In genomic region chr7:136196424-136197160, GRCm38 (mm10) we compare ENCODE assay signal across 29 mouse cellular contexts.
DNase-seq lines count a peak whose midpoint lies in the region; ATAC-seq and TF ChIP-seq lines count a peak whose summit lies in the region.
"Had no signal": no experiment of that assay in that cellular context is flagged by ENCODE, and none has a peak within 500 bp of the region (broad histone marks: within the 10 kb centered on the region; RNA-seq: fewer than 3 reads in every experiment).

No protein-coding gene starts in this region.

- H3K4me1 ChIP-seq in hindbrain, embryonic 12.5 days = peaks cover 18% of the 10 kb centered on the region
- H3K4me1 ChIP-seq in hindbrain, embryonic 11.5 days (replicated peaks; ENCODE audit: control insufficient read depth, insufficient read depth, low read length) = no peaks in the 10 kb centered on the region
- H3K4me1 ChIP-seq in forebrain, embryonic 14.5 days (ENCODE audit: control insufficient read depth, insufficient read depth, low read length) = peaks cover 17% of the 10 kb centered on the region
- H3K4me1 ChIP-seq in hindbrain, embryonic 14.5 days (replicated peaks; ENCODE audit: control insufficient read depth, insufficient read depth, low read length) = peaks cover 23% of the 10 kb centered on the region
- peaks cover 16% of the 10 kb centered on the region for H3K4me1 ChIP-seq in midbrain, embryonic 16.5 days (ENCODE audit: control insufficient read depth, insufficient read depth, low read length)
- no peaks in the 10 kb centered on the region for H3K4me1 ChIP-seq in intestine, embryonic 16.5 days (ENCODE audit: control insufficient read depth, insufficient read depth, low read length)
- no peaks in the 10 kb centered on the region for H3K4me1 ChIP-seq in cerebellum, adult 2 months (ENCODE audit: control insufficient read depth, insufficient read depth, low read length)
- H3K4me1 ChIP-seq: embryonic facial prominence, embryonic 12.5 days; heart, embryonic 13.5 days; limb, embryonic 15.5 days; lung, embryonic 15.5 days; megakaryocyte, embryonic 14.5 days; stomach, embryonic 15.5 days had no signal

- H3K4me2 ChIP-seq in hindbrain, embryonic 12.5 days (replicated peaks) = no peak overlapping the region; the same call in 1 of the 2 replicates
- no peak overlapping the region for H3K4me2 ChIP-seq in hindbrain, embryonic 11.5 days (replicated peaks; ENCODE audit: low read depth, low read length)
- peak overlapping the region; percentile 20 for H3K4me2 ChIP-seq in forebrain, embryonic 14.5 days (ENCODE audit: low read length)
- H3K4me2 ChIP-seq in hindbrain, embryonic 14.5 days (replicated peaks) = peak overlapping the region; percentile 17
- peak overlapping the region; percentile 41 for H3K4me2 ChIP-seq in midbrain, embryonic 16.5 days (ENCODE audit: low read length)
- no peak overlapping the region for H3K4me2 ChIP-seq in intestine, embryonic 16.5 days (ENCODE audit: low read depth, low read length)
- H3K4me2 ChIP-seq: embryonic facial prominence, embryonic 12.5 days; heart, embryonic 13.5 days; limb, embryonic 15.5 days; lung, embryonic 15.5 days; stomach, embryonic 15.5 days had no signal

- no peaks in the 10 kb centered on the region for H3K36me3 ChIP-seq in hindbrain, embryonic 12.5 days
- no peaks in the 10 kb centered on the region for H3K36me3 ChIP-seq in hindbrain, embryonic 11.5 days (ENCODE audit: control insufficient read depth, insufficient read depth, low read length)
- no peaks in the 10 kb centered on the region for H3K36me3 ChIP-seq in forebrain, embryonic 14.5 days (ENCODE audit: control insufficient read depth, insufficient read depth, low read length)
- no peaks in the 10 kb centered on the region for H3K36me3 ChIP-seq in hindbrain, embryonic 14.5 days (replicated peaks; ENCODE audit: control insufficient read depth, insufficient read depth)
- H3K36me3 ChIP-seq in midbrain, embryonic 16.5 days (ENCODE audit: control insufficient read depth, insufficient read depth, low read length) = no peaks in the 10 kb centered on the region
- H3K36me3 ChIP-seq in intestine, embryonic 16.5 days (ENCODE audit: control insufficient read depth, insufficient read depth, low read length) = no peaks in the 10 kb centered on the region
- H3K36me3 ChIP-seq: embryonic facial prominence, embryonic 12.5 days; G1E; heart, embryonic 13.5 days; limb, embryonic 15.5 days; lung, embryonic 15.5 days; stomach, embryonic 15.5 days had no signal

- peak; percentile 43; the same call in 1 of the 2 replicates for ATAC-seq in hindbrain, embryonic 12.5 days (ENCODE audit: low FRiP score)
- ATAC-seq in hindbrain, embryonic 11.5 days (ENCODE audit: low FRiP score) = no peak
- peak; percentile 44 for ATAC-seq in forebrain, embryonic 14.5 days
- no peak for ATAC-seq in hindbrain, embryonic 14.5 days (ENCODE audit: low FRiP score)
- ATAC-seq in midbrain, embryonic 16.5 days = no peak
- ATAC-seq in intestine, embryonic 16.5 days = no peak
- ATAC-seq: inflammation-experienced regulatory T-cells, adult 6 months; Patski had no signal

- no peak for TF ChIP-seq POLR2A in cerebellum, adult 2 months (IDR thresholded peaks at IDR 0.05; ENCODE audit: borderline replicate concordance, insufficient read depth, low read length)

- no peak overlapping the region for H3K4me3 ChIP-seq in hindbrain, embryonic 12.5 days
- H3K4me3 ChIP-seq in hindbrain, embryonic 11.5 days (ENCODE audit: low read depth, low read length) = no peak overlapping the region
- no peak overlapping the region for H3K4me3 ChIP-seq in forebrain, embryonic 14.5 days (ENCODE audit: low read depth, low read length)
- no peak overlapping the region for H3K4me3 ChIP-seq in hindbrain, embryonic 14.5 days (replicated peaks; ENCODE audit: low read length)
- no peak overlapping the region for H3K4me3 ChIP-seq in midbrain, embryonic 16.5 days (ENCODE audit: low read depth, low read length)
- no peak overlapping the region for H3K4me3 ChIP-seq in intestine, embryonic 16.5 days (ENCODE audit: low read length)
- H3K4me3 ChIP-seq in cerebellum, adult 2 months (replicated peaks; ENCODE audit: insufficient read depth, low read depth, low read length) = no peak overlapping the region
- H3K4me3 ChIP-seq: embryonic facial prominence, embryonic 12.5 days; heart, embryonic 13.5 days; limb, embryonic 15.5 days; lung, embryonic 15.5 days; megakaryocyte, embryonic 14.5 days; stomach, embryonic 15.5 days had no signal

- no peak for DNase-seq in hindbrain, embryonic 11.5 days (ENCODE audit: low spot score)
- DNase-seq in forebrain, embryonic 14.5 days (ENCODE audit: low spot score) = peak; percentile 75
- DNase-seq in hindbrain, embryonic 14.5 days (ENCODE audit: low spot score) = no peak
- no peak for DNase-seq in lung, adult 18-20 months
- DNase-seq in cerebellum, adult 2 months = no peak
- DNase-seq: adrenal gland, postnatal 36 days; cerebellum, adult 11 months; cerebellum, postnatal 14 days; gastrocnemius, postnatal 10 days; heart, adult 18-20 months; heart, postnatal 14 days; kidney, adult 8-10 months; kidney, postnatal 10 days; left cerebral cortex, postnatal 4 days; lung, postnatal 36 days; thymus, postnatal 36 days had no signal

- no peaks in the 10 kb centered on the region for H3K27me3 ChIP-seq in hindbrain, embryonic 12.5 days
- H3K27me3 ChIP-seq in hindbrain, embryonic 11.5 days (ENCODE audit: control insufficient read depth, insufficient read depth, low read length) = no peaks in the 10 kb centered on the region
- H3K27me3 ChIP-seq in forebrain, embryonic 14.5 days (replicated peaks; ENCODE audit: control insufficient read depth, insufficient read depth, low read length) = 0 out of 2 replicates have a peak, but pooled peaks cover 4% of the 10 kb centered on the region
- H3K27me3 ChIP-seq in hindbrain, embryonic 14.5 days (ENCODE audit: control insufficient read depth, insufficient read depth, low read length) = no peaks in the 10 kb centered on the region
- H3K27me3 ChIP-seq in midbrain, embryonic 16.5 days (ENCODE audit: control insufficient read depth, insufficient read depth, low read depth, low read length) = no peaks in the 10 kb centered on the region
- H3K27me3 ChIP-seq in intestine, embryonic 16.5 days (replicated peaks; ENCODE audit: control insufficient read depth, insufficient read depth, low read length) = no peaks in the 10 kb centered on the region
- no peaks in the 10 kb centered on the region for H3K27me3 ChIP-seq in cerebellum, adult 2 months (ENCODE audit: control insufficient read depth, insufficient read depth, low read length)
- H3K27me3 ChIP-seq: embryonic facial prominence, embryonic 12.5 days; heart, embryonic 13.5 days; lung, embryonic 15.5 days; megakaryocyte, embryonic 14.5 days; stomach, embryonic 15.5 days had no signal

- no peak for TF ChIP-seq CTCF in cerebellum, adult 2 months (IDR thresholded peaks at IDR 0.05; ENCODE audit: borderline replicate concordance, insufficient read depth, low read depth, low read length)

- H3K9me3 ChIP-seq in hindbrain, embryonic 12.5 days (replicated peaks) = no peaks in the 10 kb centered on the region
- no peaks in the 10 kb centered on the region for H3K9me3 ChIP-seq in hindbrain, embryonic 11.5 days (ENCODE audit: control insufficient read depth, low read length)
- H3K9me3 ChIP-seq in forebrain, embryonic 14.5 days (replicated peaks; ENCODE audit: control insufficient read depth, low read length) = no peaks in the 10 kb centered on the region
- no peaks in the 10 kb centered on the region for H3K9me3 ChIP-seq in hindbrain, embryonic 14.5 days (ENCODE audit: control insufficient read depth, low read length)
- H3K9me3 ChIP-seq in midbrain, embryonic 16.5 days (replicated peaks; ENCODE audit: control insufficient read depth, low read length, poor library complexity, severe bottlenecking) = no peaks in the 10 kb centered on the region
- no peaks in the 10 kb centered on the region for H3K9me3 ChIP-seq in intestine, embryonic 16.5 days (ENCODE audit: control insufficient read depth, low read length)
- H3K9me3 ChIP-seq: embryonic facial prominence, embryonic 12.5 days; heart, embryonic 13.5 days; limb, embryonic 15.5 days; lung, embryonic 15.5 days; megakaryocyte, embryonic 14.5 days; stomach, embryonic 15.5 days had no signal

- 49% methylated on average over 17 of the region's 17 CpGs for WGBS in hindbrain, embryonic 12.5 days
- WGBS in hindbrain, embryonic 11.5 days = 66% methylated on average over 17 of the region's 17 CpGs
- WGBS in forebrain, embryonic 14.5 days = 16% methylated on average over 17 of the region's 17 CpGs
- WGBS in hindbrain, embryonic 14.5 days = 30% methylated on average over 17 of the region's 17 CpGs
- WGBS in midbrain, embryonic 16.5 days = 32% methylated on average over 17 of the region's 17 CpGs
- 86% methylated on average over 17 of the region's 17 CpGs for whole genome bisulfite sequencing in intestine, embryonic 16.5 days
- WGBS in cerebellum, adult 2 months = 51% methylated on average over 17 of the region's 17 CpGs

- no peak overlapping the region for H3K27ac ChIP-seq in hindbrain, embryonic 12.5 days
- H3K27ac ChIP-seq in hindbrain, embryonic 11.5 days (ENCODE audit: low read depth, low read length) = no peak overlapping the region
- H3K27ac ChIP-seq in forebrain, embryonic 14.5 days (ENCODE audit: low read depth, low read length) = no peak overlapping the region
- no peak overlapping the region for H3K27ac ChIP-seq in hindbrain, embryonic 14.5 days
- peak overlapping the region; percentile 53 for H3K27ac ChIP-seq in midbrain, embryonic 16.5 days (ENCODE audit: low read length)
- no peak overlapping the region for H3K27ac ChIP-seq in intestine, embryonic 16.5 days (ENCODE audit: low read length)
- H3K27ac ChIP-seq in cerebellum, adult 2 months (ENCODE audit: insufficient read depth, low read length) = no peak overlapping the region
- H3K27ac ChIP-seq: embryonic facial prominence, embryonic 12.5 days; heart, embryonic 13.5 days; limb, embryonic 15.5 days; liver, embryonic 14.5 days; lung, embryonic 15.5 days; stomach, embryonic 15.5 days had no signal

- no peak overlapping the region for H3K9ac ChIP-seq in hindbrain, embryonic 12.5 days
- H3K9ac ChIP-seq in hindbrain, embryonic 11.5 days (ENCODE audit: low read depth, low read length) = no peak overlapping the region
- no peak overlapping the region for H3K9ac ChIP-seq in forebrain, embryonic 14.5 days (ENCODE audit: low read length)
- no peak overlapping the region for H3K9ac ChIP-seq in hindbrain, embryonic 14.5 days
- no peak overlapping the region for H3K9ac ChIP-seq in midbrain, embryonic 16.5 days (ENCODE audit: low read depth, low read length)
- H3K9ac ChIP-seq in intestine, embryonic 16.5 days (ENCODE audit: low read depth, low read length) = no peak overlapping the region
- H3K9ac ChIP-seq: embryonic facial prominence, embryonic 12.5 days; heart, embryonic 13.5 days; limb, embryonic 15.5 days; liver, embryonic 14.5 days; lung, embryonic 15.5 days; stomach, embryonic 15.5 days had no signal

Comparison
In these comparisons a context has a peak if more than half of its experiments do, and no peak if none do; other contexts are left out.
1. ATAC-seq: peak in hindbrain, embryonic 12.5 days (single experiment) and forebrain, embryonic 14.5 days (single experiment); none in hindbrain, embryonic 11.5 days (single experiment), hindbrain, embryonic 14.5 days (single experiment), midbrain, embryonic 16.5 days (single experiment) and intestine, embryonic 16.5 days (single experiment).
2. H3K4me2 ChIP-seq: peak in forebrain, embryonic 14.5 days (single experiment), hindbrain, embryonic 14.5 days (single experiment) and midbrain, embryonic 16.5 days (single experiment); none in hindbrain, embryonic 12.5 days (single experiment), hindbrain, embryonic 11.5 days (single experiment) and intestine, embryonic 16.5 days (single experiment).